Mouse (Mus musculus) naive thymus-derived CD4-positive, alpha-beta T cell, adult 2 months (primary cell): ENCODE results near the gene Rbfox3.

Experiments used
- DNase-seq: peaks from one replicate; pipeline ENCODE4 v3.0.0-alpha.2; 2011; ENCODE audit warnings: low read depth

Rbfox3 gene

GRCm38 (mm10) chr11:118760296-118760988 is 151.0 kb downstream of the Rbfox3 start:
- DNase-seq: no peak

GRCm38 (mm10) chr11:118759228-118759627 is 152.2 kb downstream of the Rbfox3 start:
- DNase-seq: no peak

GRCm38 (mm10) chr11:118758277-118758990 is 153.0 kb downstream of the Rbfox3 start:
- no peak for DNase-seq

GRCm38 (mm10) chr11:118757488-118757887 is 153.9 kb downstream of the Rbfox3 start:
- no peak for DNase-seq

GRCm38 (mm10) chr11:118755003-118755402 is 156.4 kb downstream of the Rbfox3 start:
- DNase-seq: no peak

GRCm38 (mm10) chr11:118754535-118754934 is 156.9 kb downstream of the Rbfox3 start:
- no peak for DNase-seq

GRCm38 (mm10) chr11:118751879-118752616 is 159.3 kb downstream of the Rbfox3 start:
- DNase-seq: no peak

- DNase-seq: no peak
Measured at GRCm38 (mm10) chr11:118750745-118751330, 160.6 kb downstream of the Rbfox3 start.

- DNase-seq: no peak
Measured at GRCm38 (mm10) chr11:118749541-118749940, 161.9 kb downstream of the Rbfox3 start.

- DNase-seq: peak; percentile 26
Measured at GRCm38 (mm10) chr11:118748622-118749021, 162.8 kb downstream of the Rbfox3 start.

GRCm38 (mm10) chr11:118745279-118745678 is 166.1 kb downstream of the Rbfox3 start:
- DNase-seq: no peak

- no peak for DNase-seq
Measured at GRCm38 (mm10) chr11:118744782-118745181, 166.6 kb downstream of the Rbfox3 start.

GRCm38 (mm10) chr11:118742762-118743161 is 168.6 kb downstream of the Rbfox3 start:
- peak; percentile 54 for DNase-seq

GRCm38 (mm10) chr11:118741262-118741661 is 170.1 kb downstream of the Rbfox3 start:
- peak; percentile 9 for DNase-seq

GRCm38 (mm10) chr11:118740001-118740400 is 171.4 kb downstream of the Rbfox3 start:
- peak; percentile 47 for DNase-seq

GRCm38 (mm10) chr11:118738855-118739832 is 172.3 kb downstream of the Rbfox3 start:
- DNase-seq: peak; percentile 76

- DNase-seq: peak; percentile 43
Measured at GRCm38 (mm10) chr11:118738323-118738722, 173.1 kb downstream of the Rbfox3 start.

GRCm38 (mm10) chr11:118737821-118738220 is 173.6 kb downstream of the Rbfox3 start:
- no peak for DNase-seq

- DNase-seq: no peak
Measured at GRCm38 (mm10) chr11:118736993-118737392, 174.4 kb downstream of the Rbfox3 start.

- no peak for DNase-seq
Measured at GRCm38 (mm10) chr11:118731655-118732054, 179.7 kb downstream of the Rbfox3 start.

GRCm38 (mm10) chr11:118729373-118729772 is 182.0 kb downstream of the Rbfox3 start:
- no peak for DNase-seq
